Mouse (Mus musculus) intestine, embryonic 14.5 days (tissue): ENCODE measurements around the gene Dgkz. TPM values are rescaled to one million over a fixed set of nuclear protein-coding genes. Genes with fewer than 3 reads are reported as not detected.

ENCODE experiments used
- ATAC-seq: fragments of 200-750 bp; cut with Nextera tagmentation; replicated peaks from 2 replicates; pipeline ENCODE4 v1.8.0; 2017; ENCODE audit warnings: low read depth, moderate number of reproducible peaks, moderate TSS enrichment, moderate library complexity; ENCODE audit not compliant: low FRiP score, low TSS enrichment
- DNase-seq: peaks from one replicate; pipeline ENCODE4 v3.0.0-alpha.2; 2018; ENCODE audit warnings: low spot score
- H3K27ac ChIP-seq: fragments of 300-500 bp; sonication (generic); 2 replicates; pipeline ENCODE4 v1.5.1; 2014; ENCODE audit warnings: low read depth, mild to moderate bottlenecking, control low read depth
- H3K27me3 ChIP-seq: fragments of 300-500 bp; sonication (generic); replicated peaks from 2 replicates; pipeline ENCODE4 v1.6.1; 2014; ENCODE audit warnings: low read length, control low read depth; ENCODE audit not compliant: control insufficient read depth, insufficient read depth
- H3K36me3 ChIP-seq: fragments of 300-500 bp; sonication (generic); 2 replicates; pipeline ENCODE4 v1.6.1; 2014; ENCODE audit warnings: low read length, control low read depth; ENCODE audit not compliant: control insufficient read depth, insufficient read depth
- H3K4me1 ChIP-seq: fragments of 300-500 bp; sonication (generic); replicated peaks from 2 replicates; pipeline ENCODE4 v1.6.1; 2014; ENCODE audit warnings: low read length, control low read depth, mixed read lengths; ENCODE audit not compliant: control insufficient read depth, insufficient read depth
- H3K4me2 ChIP-seq: fragments of 300-500 bp; sonication (generic); 2 replicates; pipeline ENCODE4 v1.6.1; 2014; ENCODE audit warnings: low read length
- H3K4me3 ChIP-seq: fragments of 300-500 bp; sonication (generic); 2 replicates; pipeline ENCODE4 v1.5.1; 2014; ENCODE audit warnings: low read depth, low read length, control low read depth, mixed read lengths
- H3K9ac ChIP-seq: fragments of 300-500 bp; sonication (generic); 2 replicates; pipeline ENCODE4 v1.6.1; 2014; ENCODE audit warnings: mild to moderate bottlenecking, low read length
- H3K9me3 ChIP-seq: fragments of 300-500 bp; sonication (generic); 2 replicates; pipeline ENCODE4 v1.6.1; 2016; ENCODE audit warnings: low read length, control low read depth; ENCODE audit not compliant: control insufficient read depth
- WGBS: fragments of 180-500 bp; shearing (Covaris S2); extraction: QIAGEN DNeasy Blood & Tissue Kit; methylation state at CpG from one replicate; pipeline ENCODE4 v1.1.7; 2014; 5-methylcytosine and 5-hydroxymethylcytosine counted together
- polyA plus RNA-seq: library from polyadenylated mRNA; unstranded; fragments of >200 nt; fragmentation: Nextera tagmentation; extraction: Ambion mirVana; gene quantifications from 2 replicates; pipeline ENCODE4 v1.2.1, GENCODE M21; 2014

The Dgkz gene
- polyA plus RNA-seq, 1 experiment from 2014 or later, result 75.6 TPM

GRCm38 (mm10) chr2:91939303-91939935 lies 36.2 kb downstream of the Dgkz start:
- no peaks in the 10 kb centered on the region for H3K9me3 ChIP-seq
- no peak overlapping the region for H3K9ac ChIP-seq
- no peak overlapping the region for H3K4me2 ChIP-seq
- H3K27me3 ChIP-seq, result no peaks in the 10 kb centered on the region
- H3K36me3 ChIP-seq, result peaks cover 70% of the 10 kb centered on the region
- H3K4me3 ChIP-seq, result no peak overlapping the region
- 83% methylated on average over 15 of the region's 15 CpGs for WGBS
- DNase-seq, result no peak
- no peak overlapping the region for H3K27ac ChIP-seq
- no peak for ATAC-seq
- H3K4me1 ChIP-seq, result no peaks in the 10 kb centered on the region

- peaks cover 74% of the 10 kb centered on the region for H3K36me3 ChIP-seq
- no peak for ATAC-seq
- no peak overlapping the region for H3K9ac ChIP-seq
- H3K9me3 ChIP-seq, result no peaks in the 10 kb centered on the region
- 92% methylated on average over 7 of the region's 7 CpGs for WGBS
- H3K27me3 ChIP-seq, result no peaks in the 10 kb centered on the region
- no peak overlapping the region for H3K4me2 ChIP-seq
- H3K4me3 ChIP-seq, result no peak overlapping the region
- H3K27ac ChIP-seq, result no peak overlapping the region
- no peak for DNase-seq
- peaks cover 17% of the 10 kb centered on the region for H3K4me1 ChIP-seq
Measured at GRCm38 (mm10) chr2:91936154-91936553, 39.5 kb downstream of the Dgkz start.

DNA sequence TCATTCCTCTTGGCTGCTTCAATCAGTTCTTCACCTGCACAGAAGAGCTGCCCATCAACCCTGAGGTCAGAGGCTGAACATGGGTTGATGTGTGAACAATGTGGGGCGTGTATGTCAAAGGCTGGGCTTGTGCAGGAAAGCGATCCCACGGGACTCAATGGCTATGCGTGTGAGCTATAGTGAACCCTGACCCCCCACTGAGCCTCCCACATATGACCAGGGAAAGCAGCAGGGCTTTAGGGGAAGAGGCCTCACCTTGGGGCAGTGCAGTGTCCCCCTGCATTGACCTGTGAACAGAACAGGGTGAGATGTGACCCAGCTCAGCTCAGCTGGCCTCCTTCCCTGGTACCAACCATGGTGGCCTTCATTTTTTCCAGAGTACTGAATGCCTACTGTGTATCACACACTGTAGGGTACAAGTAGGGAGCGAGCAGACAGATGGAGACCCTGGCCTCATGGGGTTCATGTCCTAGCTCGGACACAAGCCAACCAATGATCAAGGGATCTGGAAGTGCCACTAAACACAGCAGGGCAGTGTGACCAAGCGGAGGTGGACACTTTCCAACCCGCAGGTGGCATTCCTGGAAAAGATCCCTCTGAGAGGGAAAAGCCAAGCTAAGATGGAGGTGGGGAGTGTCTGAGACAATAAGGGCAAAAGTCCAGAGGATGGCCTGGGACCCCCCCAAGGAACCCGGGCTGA lies 40.7 kb downstream of the Dgkz start:
- H3K9me3 ChIP-seq, result no peaks in the 10 kb centered on the region
- no peak for DNase-seq
- no peak overlapping the region for H3K4me2 ChIP-seq
- ATAC-seq, result no peak
- H3K27me3 ChIP-seq, result no peaks in the 10 kb centered on the region
- no peak overlapping the region for H3K9ac ChIP-seq
- peaks cover 65% of the 10 kb centered on the region for H3K36me3 ChIP-seq
- 86% methylated on average over 9 of the region's 9 CpGs for WGBS
- H3K4me1 ChIP-seq, result peaks cover 17% of the 10 kb centered on the region
- H3K4me3 ChIP-seq, result no peak overlapping the region
- no peak overlapping the region for H3K27ac ChIP-seq

- ATAC-seq, result no peak
- H3K4me2 ChIP-seq, result no peak overlapping the region
- no peak for DNase-seq
- WGBS, result 28% methylated on average over 8 of the region's 8 CpGs
- H3K27ac ChIP-seq, result no peak overlapping the region
- no peak overlapping the region for H3K9ac ChIP-seq
- H3K9me3 ChIP-seq, result no peaks in the 10 kb centered on the region
- no peaks in the 10 kb centered on the region for H3K27me3 ChIP-seq
- H3K4me1 ChIP-seq, result peaks cover 25% of the 10 kb centered on the region
- no peak overlapping the region for H3K4me3 ChIP-seq
- H3K36me3 ChIP-seq, result peaks cover 56% of the 10 kb centered on the region
Measured at GRCm38 (mm10) chr2:91934016-91934415, 41.6 kb downstream of the Dgkz start.

GRCm38 (mm10) chr2:91933471-91933870 lies 42.2 kb downstream of the Dgkz start:
- H3K9me3 ChIP-seq, result no peaks in the 10 kb centered on the region
- peaks cover 25% of the 10 kb centered on the region for H3K4me1 ChIP-seq
- ATAC-seq (no peak), DNase-seq (no peak)
- no peak overlapping the region for H3K4me2 ChIP-seq
- H3K4me3 ChIP-seq, result no peak overlapping the region
- peaks cover 50% of the 10 kb centered on the region for H3K36me3 ChIP-seq
- H3K27ac ChIP-seq, result peak overlapping the region; percentile 98
- no peak overlapping the region for H3K9ac ChIP-seq
- H3K27me3 ChIP-seq, result no peaks in the 10 kb centered on the region
- WGBS, result 28% methylated on average over 9 of the region's 9 CpGs

DNA sequence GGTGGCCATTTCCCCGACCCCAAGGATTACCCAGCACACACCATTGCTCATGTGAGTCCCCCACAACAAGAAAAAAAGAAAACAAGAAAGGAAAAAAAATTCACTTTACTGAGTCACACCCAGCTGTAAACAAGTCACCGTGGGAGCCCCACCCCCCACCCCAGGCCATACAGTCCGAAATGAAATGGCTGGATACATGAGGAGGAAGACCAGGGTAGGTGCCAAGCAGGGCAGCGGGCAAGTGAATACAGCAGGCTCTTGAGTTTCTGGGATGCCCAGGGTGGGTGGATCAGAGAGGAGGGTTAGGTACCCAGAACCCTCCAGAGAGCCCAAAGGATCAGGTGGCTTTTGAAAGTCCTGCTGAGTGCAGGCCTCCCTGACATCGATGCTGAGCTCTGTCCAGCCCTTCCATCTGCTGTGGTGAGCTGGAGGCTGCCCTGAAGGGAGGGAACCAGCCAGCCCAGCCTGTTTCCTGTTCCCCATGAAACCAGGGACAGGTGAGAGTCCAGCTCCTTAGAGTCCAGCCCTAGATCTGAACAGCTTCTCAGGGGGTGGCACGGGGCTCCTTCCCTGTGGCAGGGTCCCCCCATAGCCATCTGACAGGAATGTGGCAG lies 42.8 kb downstream of the Dgkz start:
- 11% methylated on average over 6 of the region's 6 CpGs for WGBS
- Histone ChIP-seq H3K9me3 (no peaks in the 10 kb centered on the region), H3K4me3 (no peak overlapping the region; the same call in 1 of the 2 replicates), H3K36me3 (peaks cover 44% of the 10 kb centered on the region), H3K27me3 (no peaks in the 10 kb centered on the region), H3K9ac (0 out of 2 replicates have a peak overlapping the region, but pooled peaks have one; percentile 99), H3K4me2 (peak overlapping the region; percentile 76), H3K27ac (peak overlapping the region; percentile 98), H3K4me1 (peaks cover 25% of the 10 kb centered on the region)
- ATAC-seq (peak; percentile 21), DNase-seq (no peak)

DNA sequence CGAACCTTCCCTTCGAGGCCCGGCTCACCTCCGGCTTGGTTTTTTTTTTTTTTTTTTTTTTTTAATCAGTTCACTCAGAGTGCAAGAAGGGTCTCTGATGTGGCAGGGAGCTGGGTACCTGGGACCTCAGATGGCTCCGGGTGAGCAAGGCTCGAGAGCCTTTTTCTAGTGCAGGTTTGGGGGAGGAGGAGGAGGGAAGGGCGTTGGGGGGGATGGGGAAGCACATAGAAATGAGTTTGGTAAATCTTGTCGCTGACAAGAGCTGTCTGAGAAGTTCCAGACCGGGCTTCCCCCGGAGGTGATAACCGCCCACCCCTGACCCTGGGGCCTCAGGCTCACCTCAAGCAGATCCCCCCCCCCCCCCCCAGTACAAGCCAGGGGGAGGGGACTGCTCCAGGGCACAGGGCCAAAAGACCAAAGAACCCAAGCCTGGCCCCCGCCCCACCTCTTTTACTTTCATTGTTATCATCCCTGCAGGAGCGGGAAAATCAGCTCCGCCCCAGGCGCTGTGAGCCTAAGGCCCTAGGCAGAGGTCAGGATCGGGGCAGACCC lies 43.4 kb downstream of the Dgkz start, which contains the start of gene Mdk:
TSS of gene Mdk (minus strand) at position 138 of the 552 bp plus-strand sequence.
- Histone ChIP-seq H3K9ac (peak within 1 kb of the TSS; percentile 99), H3K4me2 (peak within 1 kb of the TSS; percentile 76), H3K27ac (peak within 1 kb of the TSS; percentile 98), H3K36me3 (peaks cover 38% of the 10 kb centered on the region), H3K9me3 (no peaks in the 10 kb centered on the region), H3K4me1 (peaks cover 25% of the 10 kb centered on the region), H3K27me3 (no peaks in the 10 kb centered on the region), H3K4me3 (peak within 1 kb of the TSS; percentile 90)
- DNase-seq (peak; percentile 88), ATAC-seq (peak; percentile 18)
- WGBS, result 3% methylated on average over 16 of the region's 16 CpGs

DNA sequence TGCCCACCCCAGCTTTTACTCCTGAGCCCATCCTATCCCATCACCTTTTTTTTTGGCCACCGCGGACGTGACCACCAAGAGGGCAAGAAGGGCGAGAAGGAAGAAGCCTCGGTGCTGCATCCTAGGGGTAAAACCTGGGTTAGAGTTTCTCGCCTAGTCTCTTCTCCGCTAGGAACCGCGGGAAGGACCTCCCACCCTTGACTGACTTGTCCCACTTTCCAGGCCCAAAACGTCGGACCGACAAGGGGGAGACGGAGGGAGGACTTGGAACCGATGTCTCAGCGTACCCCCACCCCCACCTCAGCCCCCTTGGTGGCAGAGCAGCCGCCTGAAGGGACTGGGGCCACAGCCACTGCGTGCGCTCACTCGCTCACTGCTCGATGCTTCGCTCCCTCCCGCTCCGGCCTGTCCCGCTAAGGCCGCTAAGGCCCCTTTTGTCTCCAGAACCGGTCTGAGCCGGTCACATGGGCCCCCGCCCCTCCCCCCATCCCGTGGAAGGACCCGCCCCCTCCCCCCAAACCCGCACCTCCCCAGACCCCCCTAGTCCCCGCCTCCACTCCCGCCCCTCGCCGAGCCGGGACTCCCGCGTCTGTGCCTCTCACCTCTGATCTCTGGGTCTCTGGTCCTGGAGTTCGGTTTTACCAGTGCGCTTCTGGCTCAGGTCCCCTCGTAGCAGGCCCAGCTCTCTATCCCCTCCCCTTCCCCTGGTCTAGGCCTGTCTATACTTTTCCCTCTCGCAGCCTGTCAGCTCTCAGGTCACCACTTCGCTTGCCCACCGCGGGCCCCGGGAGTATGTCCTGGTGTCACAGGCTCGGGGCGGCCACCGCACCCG lies 44.1 kb downstream of the Dgkz start:
- 2% methylated on average over 48 of the region's 50 CpGs for WGBS
- peaks cover 25% of the 10 kb centered on the region for H3K4me1 ChIP-seq
- peak overlapping the region; percentile 98 for H3K27ac ChIP-seq
- peak overlapping the region; percentile 99 for H3K9ac ChIP-seq
- H3K4me3 ChIP-seq, result peak overlapping the region; percentile 90
- peaks cover 31% of the 10 kb centered on the region for H3K36me3 ChIP-seq
- H3K4me2 ChIP-seq, result peak overlapping the region; percentile 76
- H3K9me3 ChIP-seq, result no peaks in the 10 kb centered on the region
- peak; percentile 91 for DNase-seq
- no peaks in the 10 kb centered on the region for H3K27me3 ChIP-seq
- ATAC-seq, result peak; percentile 64
